12 mouse cellular contexts compared by ENCODE assay signal in genomic region chr10:86934376-86934775, GRCm38 (mm10).
DNase-seq lines count a peak whose midpoint lies in the region; ATAC-seq and TF ChIP-seq lines count a peak whose summit lies in the region.
"Had no signal": no experiment of that assay in that cellular context is flagged by ENCODE, and none has a peak within 500 bp of the region (broad histone marks: within the 10 kb centered on the region; RNA-seq: fewer than 3 reads in every experiment).

No protein-coding gene starts in this region.

- ATAC-seq in hindbrain, embryonic 11.5 days (ENCODE audit: low FRiP score) = 0 out of 2 replicates have a peak, but pooled peaks have one; percentile 40
- no peak for ATAC-seq in hindbrain, embryonic 14.5 days (ENCODE audit: low FRiP score)
- peak; percentile 14; the same call in 1 of the 2 replicates for ATAC-seq in neural tube, embryonic 14.5 days (ENCODE audit: low read depth)
- peak; percentile 51 for ATAC-seq in forebrain, postnatal 0 days
- 0 out of 2 replicates have a peak, but pooled peaks have one; percentile 35 for ATAC-seq in midbrain, postnatal 0 days (ENCODE audit: low FRiP score)

- H3K9ac ChIP-seq in hindbrain, embryonic 11.5 days (ENCODE audit: low read depth, low read length) = no peak overlapping the region
- no peak overlapping the region for H3K9ac ChIP-seq in hindbrain, embryonic 14.5 days
- no peak overlapping the region for H3K9ac ChIP-seq in neural tube, embryonic 14.5 days (replicated peaks; ENCODE audit: low read depth, low read length)
- H3K9ac ChIP-seq in forebrain, postnatal 0 days = no peak overlapping the region
- H3K9ac ChIP-seq in midbrain, postnatal 0 days (replicated peaks; ENCODE audit: low read length, poor library complexity, severe bottlenecking) = no peak overlapping the region

- no peaks in the 10 kb centered on the region for H3K36me3 ChIP-seq in hindbrain, embryonic 11.5 days (ENCODE audit: control insufficient read depth, insufficient read depth, low read length)
- H3K36me3 ChIP-seq in hindbrain, embryonic 14.5 days (replicated peaks; ENCODE audit: control insufficient read depth, insufficient read depth) = no peaks in the 10 kb centered on the region
- H3K36me3 ChIP-seq in neural tube, embryonic 14.5 days (ENCODE audit: control insufficient read depth, insufficient read depth, low read length) = no peaks in the 10 kb centered on the region
- H3K36me3 ChIP-seq in forebrain, postnatal 0 days (ENCODE audit: insufficient read depth) = no peaks in the 10 kb centered on the region
- H3K36me3 ChIP-seq in midbrain, postnatal 0 days (ENCODE audit: insufficient read depth, low read length) = no peaks in the 10 kb centered on the region
- H3K36me3 ChIP-seq: heart, embryonic 10.5 days had no signal

- DNase-seq in hindbrain, embryonic 11.5 days (ENCODE audit: low spot score) = no peak
- DNase-seq in hindbrain, embryonic 14.5 days (ENCODE audit: low spot score) = no peak
- DNase-seq in neural tube, embryonic 10.5 days (ENCODE audit: extremely low spot score, low spot score) = no peak
- DNase-seq in forebrain, postnatal 0 days = no peak
- DNase-seq in midbrain, postnatal 0 days (ENCODE audit: low spot score) = no peak
- no peak for DNase-seq in right cerebral cortex, postnatal 10 days (ENCODE audit: low spot score in 2 of 2)
- DNase-seq: adrenal gland, postnatal 14 days; cerebellum, adult 9-10 months; kidney, adult 2 months had no signal

- H3K27me3 ChIP-seq in hindbrain, embryonic 11.5 days (ENCODE audit: control insufficient read depth, insufficient read depth, low read length) = no peaks in the 10 kb centered on the region
- H3K27me3 ChIP-seq in hindbrain, embryonic 14.5 days (ENCODE audit: control insufficient read depth, insufficient read depth, low read length) = no peaks in the 10 kb centered on the region
- no peaks in the 10 kb centered on the region for H3K27me3 ChIP-seq in neural tube, embryonic 14.5 days (ENCODE audit: control insufficient read depth, insufficient read depth, low read length)
- no peaks in the 10 kb centered on the region for H3K27me3 ChIP-seq in forebrain, postnatal 0 days (ENCODE audit: insufficient read depth, low read length)
- no peaks in the 10 kb centered on the region for H3K27me3 ChIP-seq in midbrain, postnatal 0 days (ENCODE audit: insufficient read depth, low read length)

- no peaks in the 10 kb centered on the region for H3K4me1 ChIP-seq in hindbrain, embryonic 11.5 days (replicated peaks; ENCODE audit: control insufficient read depth, insufficient read depth, low read length)
- H3K4me1 ChIP-seq in hindbrain, embryonic 14.5 days (replicated peaks; ENCODE audit: control insufficient read depth, insufficient read depth, low read length) = 0 out of 2 replicates have a peak, but pooled peaks cover 5% of the 10 kb centered on the region
- H3K4me1 ChIP-seq in neural tube, embryonic 14.5 days (ENCODE audit: control insufficient read depth, insufficient read depth, low read length) = no peaks in the 10 kb centered on the region
- H3K4me1 ChIP-seq in forebrain, postnatal 0 days (ENCODE audit: insufficient read depth) = no peaks in the 10 kb centered on the region
- H3K4me1 ChIP-seq in midbrain, postnatal 0 days (ENCODE audit: insufficient read depth, low read length) = no peaks in the 10 kb centered on the region; the same call in 1 of the 2 replicates

- H3K27ac ChIP-seq in hindbrain, embryonic 11.5 days (ENCODE audit: low read depth, low read length) = no peak overlapping the region
- H3K27ac ChIP-seq in hindbrain, embryonic 14.5 days = no peak overlapping the region
- no peak overlapping the region for H3K27ac ChIP-seq in neural tube, embryonic 14.5 days (ENCODE audit: low read depth, low read length)
- no peak overlapping the region for H3K27ac ChIP-seq in forebrain, postnatal 0 days (ENCODE audit: low read depth, low read length)
- H3K27ac ChIP-seq in midbrain, postnatal 0 days (ENCODE audit: low read depth, low read length) = no peak overlapping the region
- H3K27ac ChIP-seq: heart, embryonic 10.5 days; kidney, postnatal 0 days had no signal

- 37% methylated on average over 6 of the region's 6 CpGs for WGBS in hindbrain, embryonic 11.5 days
- 21% methylated on average over 6 of the region's 6 CpGs for WGBS in hindbrain, embryonic 14.5 days
- 43% methylated on average over 6 of the region's 6 CpGs for WGBS in neural tube, embryonic 14.5 days
- 14% methylated on average over 6 of the region's 6 CpGs for WGBS in forebrain, postnatal 0 days
- 21% methylated on average over 6 of the region's 6 CpGs for WGBS in midbrain, postnatal 0 days

- no peak for TF ChIP-seq CTCF in forebrain, postnatal 0 days (IDR thresholded peaks at IDR 0.05; ENCODE audit: low read depth)
- TF ChIP-seq CTCF in midbrain, postnatal 0 days (IDR thresholded peaks at IDR 0.05) = no peak

- H3K4me3 ChIP-seq in hindbrain, embryonic 11.5 days (ENCODE audit: low read depth, low read length) = no peak overlapping the region
- no peak overlapping the region for H3K4me3 ChIP-seq in hindbrain, embryonic 14.5 days (replicated peaks; ENCODE audit: low read length)
- no peak overlapping the region for H3K4me3 ChIP-seq in neural tube, embryonic 14.5 days (ENCODE audit: low read depth, low read length)
- no peak overlapping the region for H3K4me3 ChIP-seq in forebrain, postnatal 0 days (ENCODE audit: low read depth, low read length)
- no peak overlapping the region for H3K4me3 ChIP-seq in midbrain, postnatal 0 days (ENCODE audit: low read depth, low read length)
- H3K4me3 ChIP-seq: heart, embryonic 10.5 days had no signal

- H3K9me3 ChIP-seq in hindbrain, embryonic 11.5 days (ENCODE audit: control insufficient read depth, low read length) = no peaks in the 10 kb centered on the region
- no peaks in the 10 kb centered on the region for H3K9me3 ChIP-seq in hindbrain, embryonic 14.5 days (ENCODE audit: control insufficient read depth, low read length)
- H3K9me3 ChIP-seq in neural tube, embryonic 14.5 days (ENCODE audit: control insufficient read depth, low read length) = no peaks in the 10 kb centered on the region
- no peaks in the 10 kb centered on the region for H3K9me3 ChIP-seq in forebrain, postnatal 0 days (ENCODE audit: low read length)
- H3K9me3 ChIP-seq in midbrain, postnatal 0 days (ENCODE audit: low read length) = no peaks in the 10 kb centered on the region
- H3K9me3 ChIP-seq: heart, embryonic 10.5 days had no signal

- no peak overlapping the region for H3K4me2 ChIP-seq in hindbrain, embryonic 11.5 days (replicated peaks; ENCODE audit: low read depth, low read length)
- no peak overlapping the region for H3K4me2 ChIP-seq in hindbrain, embryonic 14.5 days (replicated peaks)
- H3K4me2 ChIP-seq in neural tube, embryonic 14.5 days (ENCODE audit: low read depth, low read length) = no peak overlapping the region
- H3K4me2 ChIP-seq in forebrain, postnatal 0 days (ENCODE audit: low read depth) = no peak overlapping the region
- H3K4me2 ChIP-seq in midbrain, postnatal 0 days (ENCODE audit: low read depth, low read length, poor library complexity, severe bottlenecking) = 0 out of 2 replicates have a peak overlapping the region, but pooled peaks have one; percentile 4
